Mouse (Mus musculus) erythroblast, embryonic 14.5 days (primary cell): ENCODE measurements at regions not wholly inside any gene's neighbourhood (a gene's known extent, or its start where the extent isn't known, plus 50 kb on each side); places are given as distances from the start of the nearest gene placed in this dataset.

Source experiments
- GATA1 ChIP-seq: IDR thresholded peaks from 2 replicates; pipeline ENCODE4 v1.6.1; 2012; ENCODE audit warnings: low read length, inconsistent platforms, mixed read lengths
- TAL1 ChIP-seq: IDR thresholded peaks from 3 replicates; pipeline ENCODE4 v1.6.1; 2012; ENCODE audit warnings: low read length, inconsistent platforms, mixed read lengths

- TF ChIP-seq GATA1 (no peak), TAL1 (no peak)
Observed at GRCm38 (mm10) chr10:10208354-10208753, 263.8 kb downstream of the Adgb start.
